Mouse (Mus musculus) hematopoietic stem cell, adult 5-6 weeks (primary cell): ENCODE measurements around the gene Klf3. TPM values are rescaled to one million over a fixed set of nuclear protein-coding genes. Genes with fewer than 3 reads are reported as not detected.

Source experiments
- ATAC-seq, 2 experiments: fragments of 125-278 bp in 1 of 2; replicated peaks in 1 of 2; 2 replicates each; pipeline ENCODE4 v1.8.0; 2016 to 2017; ENCODE audit warnings: inconsistent platforms in 2 of 2, mild to moderate bottlenecking in 2 of 2, moderate number of reproducible peaks in 2 of 2, low read depth in 1 of 2, moderate TSS enrichment in 1 of 2; ENCODE audit not compliant: low FRiP score in 2 of 2, poor library complexity in 2 of 2, severe bottlenecking in 2 of 2, insufficient read depth in 1 of 2, low TSS enrichment in 1 of 2
- total RNA-seq: library from RNA; stranded (forward); fragments of 172-1452, 232-1000 nt; gene quantifications from 2 replicates; pipeline ENCODE4 v1.2.3, GENCODE M21; 2017

Klf3 gene
- total RNA-seq, 1 experiment from 2014 or later, result 28.1 TPM

DNA sequence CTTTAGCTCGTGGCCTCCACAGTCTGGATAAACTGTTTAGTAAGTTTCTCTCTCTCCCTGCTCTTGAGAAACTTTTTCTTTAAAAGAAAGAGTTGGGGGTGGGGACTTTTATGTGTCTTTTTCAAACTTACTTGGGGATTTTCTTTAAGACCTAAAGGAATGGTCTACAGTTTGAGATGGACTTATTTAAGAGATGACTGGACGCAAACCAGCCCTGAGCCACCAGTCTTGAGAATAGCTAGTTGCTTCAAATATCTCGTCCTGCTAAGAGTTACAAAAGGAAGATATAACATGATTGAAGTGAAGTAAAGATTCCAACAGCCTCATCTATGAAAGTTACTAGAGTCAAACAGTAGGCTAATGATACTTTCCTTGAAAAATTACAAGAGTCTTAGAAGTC, 4.0 kb downstream of the Klf3 start:
- no peak for ATAC-seq

DNA sequence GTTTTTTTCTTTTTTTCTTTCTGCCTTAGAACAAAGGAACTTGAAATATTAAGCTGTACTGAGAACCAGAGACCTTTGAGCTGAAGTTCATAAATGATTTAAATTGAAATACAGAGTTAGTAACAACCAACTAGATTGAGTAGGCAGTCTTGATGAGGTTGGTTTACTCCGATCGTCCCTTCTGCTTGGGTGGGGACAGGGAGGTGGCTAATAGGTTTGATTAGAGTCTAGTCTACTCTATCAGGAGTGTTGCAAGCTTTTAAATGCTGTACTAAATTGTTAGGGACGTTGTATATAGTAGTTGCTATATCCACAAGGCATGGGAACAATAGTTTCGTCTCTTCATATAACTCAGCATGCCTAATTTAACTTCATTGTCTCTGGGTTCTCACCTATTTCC, 4.4 kb downstream of the Klf3 start:
- no peak for ATAC-seq

DNA sequence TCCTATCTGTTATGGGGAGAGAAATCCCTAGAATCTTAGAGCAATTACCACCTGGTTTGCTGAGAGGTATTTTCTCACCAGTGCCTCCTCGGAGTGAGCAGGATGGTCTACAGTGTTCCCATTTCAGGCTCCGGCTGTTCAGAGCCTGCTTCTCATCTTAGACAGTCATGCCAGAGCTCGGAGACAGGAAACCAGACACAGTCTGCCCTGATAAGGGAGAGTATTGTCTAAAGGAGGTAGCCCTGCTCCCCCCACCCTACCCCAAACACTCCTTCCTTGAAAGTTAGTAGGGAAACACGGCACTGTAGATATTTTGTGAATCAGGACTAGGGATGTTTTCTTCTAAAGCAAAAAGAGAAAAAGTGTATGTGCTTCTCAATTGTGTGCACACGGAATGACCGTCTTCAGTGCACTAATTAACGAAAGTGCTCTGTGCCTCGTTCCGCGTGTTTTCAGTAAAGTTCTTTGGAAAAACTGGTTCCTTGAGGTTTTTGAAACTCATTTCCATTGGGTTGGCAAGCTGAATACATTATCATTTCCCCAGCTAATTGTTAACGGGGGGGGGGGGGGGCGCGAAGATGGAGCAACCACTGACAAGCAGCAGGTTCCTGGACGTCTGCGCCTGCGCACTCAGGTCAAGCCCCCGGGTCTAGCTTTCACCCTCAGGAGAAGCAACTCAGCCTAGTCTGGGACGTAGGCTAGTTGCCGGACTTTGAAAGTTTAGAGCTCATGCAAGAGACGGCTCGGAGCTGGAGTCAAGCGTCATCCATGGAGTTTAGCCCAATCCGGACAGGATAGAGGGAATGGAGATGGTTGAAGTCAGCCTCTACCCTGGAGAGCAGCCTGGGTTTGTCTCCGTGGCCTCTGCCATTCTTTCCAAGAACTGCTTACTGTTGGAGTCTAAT, 5.2 kb downstream of the Klf3 start:
- ATAC-seq, result no peak

GRCm38 (mm10) chr5:64809257-64809656, 6.1 kb downstream of the Klf3 start:
- ATAC-seq, result no peak

DNA sequence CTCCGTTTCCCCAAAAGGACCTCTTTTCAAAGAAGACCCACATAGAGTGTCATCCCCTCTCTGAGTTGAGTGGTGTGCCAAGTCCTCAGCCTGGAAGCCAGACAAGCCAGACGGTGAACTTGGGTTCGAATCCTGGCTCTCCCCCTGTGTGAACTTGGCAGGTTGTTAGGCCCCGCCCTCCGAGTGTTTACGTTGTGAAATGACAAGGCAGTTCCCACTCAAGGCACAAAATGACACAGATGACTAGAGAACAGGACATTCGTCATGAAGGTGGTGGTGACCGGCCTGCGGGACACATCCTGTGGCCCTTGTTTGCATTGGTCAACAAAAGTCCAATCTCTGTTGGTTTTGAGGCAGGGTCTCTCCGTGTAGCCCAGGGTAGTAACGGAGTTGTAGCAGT, 6.7 kb downstream of the Klf3 start:
- ATAC-seq, result no peak

- no peak for ATAC-seq
Observed at GRCm38 (mm10) chr5:64810860-64811499, 7.8 kb downstream of the Klf3 start.

GRCm38 (mm10) chr5:64811500-64812123, 8.4 kb downstream of the Klf3 start:
- no peak for ATAC-seq

DNA sequence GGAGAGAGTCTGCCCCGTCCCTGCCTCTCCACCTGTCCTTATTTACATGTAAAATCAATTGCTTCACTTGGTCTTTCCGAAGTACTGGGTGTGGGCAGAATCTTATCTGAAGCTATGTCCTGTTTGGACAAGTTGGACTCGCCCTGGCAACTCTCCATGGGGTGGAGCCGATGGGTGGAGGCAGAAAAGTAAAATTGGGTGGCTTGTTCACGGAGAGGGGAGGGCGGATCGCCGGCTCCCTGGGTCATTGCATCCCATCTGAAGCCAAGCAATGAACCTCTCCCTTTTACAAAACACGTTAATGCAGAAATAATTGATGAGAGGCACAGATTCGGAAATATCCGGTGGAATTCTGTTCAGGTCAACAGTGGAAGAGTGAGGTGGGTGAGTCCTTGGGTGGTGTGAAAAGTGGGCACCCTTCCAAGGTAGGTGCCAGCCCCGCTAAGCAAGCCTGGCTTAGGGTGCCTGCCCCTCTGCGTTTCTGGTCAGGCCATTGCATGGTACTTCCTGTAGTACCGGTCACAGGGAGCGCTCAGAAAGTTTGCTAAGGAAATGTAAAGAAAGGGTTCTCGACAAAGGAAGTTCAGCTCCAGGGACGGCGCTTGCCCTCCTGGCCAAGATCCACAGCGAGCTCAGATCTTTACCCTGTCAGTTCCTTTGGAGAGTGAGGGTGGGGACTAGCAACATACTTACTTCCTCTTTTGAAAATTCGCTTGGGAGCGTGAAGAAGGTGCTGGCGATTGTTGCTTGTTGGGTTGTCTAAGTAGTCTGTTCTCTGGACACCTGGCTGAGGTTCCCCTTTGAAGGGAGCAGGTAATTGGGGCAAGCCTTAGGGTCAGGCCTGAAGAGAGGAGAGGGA, 9.2 kb downstream of the Klf3 start:
- ATAC-seq, result peak; percentile 61 to 65; a peak in 3 of 4 replicates

- ATAC-seq, result no peak
Observed at GRCm38 (mm10) chr5:64812983-64813304, 9.8 kb downstream of the Klf3 start.

GRCm38 (mm10) chr5:64813361-64813760, 10.2 kb downstream of the Klf3 start:
- ATAC-seq, result peak; percentile 41 to 54; a peak in 3 of 4 replicates

- ATAC-seq, result no peak
Observed at GRCm38 (mm10) chr5:64814416-64814815, 11.2 kb downstream of the Klf3 start.

GRCm38 (mm10) chr5:64815631-64816030, 12.4 kb downstream of the Klf3 start:
- no peak for ATAC-seq

- no peak for ATAC-seq
Observed at GRCm38 (mm10) chr5:64816290-64816973, 13.2 kb downstream of the Klf3 start.

DNA sequence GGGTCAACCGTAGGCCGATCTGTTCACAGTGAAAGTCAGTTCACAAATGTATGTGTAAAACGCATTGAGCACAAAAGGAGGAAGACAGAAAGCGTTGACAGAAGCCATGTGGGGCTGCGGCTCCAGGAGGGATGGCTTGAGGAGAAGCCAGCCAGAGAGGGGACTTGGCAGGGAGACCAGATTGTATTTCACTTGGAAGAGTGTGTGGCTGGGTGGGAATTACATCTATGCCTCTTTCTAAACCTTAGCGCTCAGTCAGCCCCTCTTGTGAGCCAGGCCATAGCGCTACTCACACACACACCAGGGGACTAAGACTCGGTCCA, 13.7 kb downstream of the Klf3 start:
- ATAC-seq, result no peak

GRCm38 (mm10) chr5:64819390-64819789, 16.2 kb downstream of the Klf3 start:
- ATAC-seq, result peak; percentile 70 to 85

GRCm38 (mm10) chr5:64820138-64820537, 16.9 kb downstream of the Klf3 start:
- no peak for ATAC-seq

GRCm38 (mm10) chr5:64821294-64821693, 18.1 kb downstream of the Klf3 start:
- no peak for ATAC-seq
